Mouse (Mus musculus) right cerebral cortex, adult 2 months (tissue): ENCODE results near the gene Olfr745.

Experiments
- DNase-seq, 2 experiments: peaks; one replicate each; pipeline ENCODE4 v3.0.0; 2021 to 2022; ENCODE audit warnings: low spot score in 2 of 2

Olfr745 gene

GRCm38 (mm10) chr14:50639088-50639487 is at the start of gene Olfr745:
Olfr745 (plus strand) TSS chr14:50639388.
- DNase-seq, result no peak

GRCm38 (mm10) chr14:50614579-50614978 is 24.6 kb upstream of the Olfr745 start, which contains the start of gene Olfr744:
Olfr744 (plus strand) TSS chr14:50614879.
- no peak for DNase-seq

- no peak for DNase-seq
Observed at GRCm38 (mm10) chr14:50646783-50647182, 7.6 kb downstream of the Olfr745 start, which contains the start of gene Olfr746. Olfr746 (plus strand) TSS chr14:50647083.

- DNase-seq, result no peak
Observed at GRCm38 (mm10) chr14:50693106-50693505, 53.9 kb downstream of the Olfr745 start, which contains the start of gene Olfr747. Olfr747 (minus strand) TSS chr14:50693206.
